Mouse (Mus musculus) MEL (cell line): ENCODE measurements around the gene Itfg1. TPM values are rescaled to one million over a fixed set of nuclear protein-coding genes. Genes with fewer than 3 reads are reported as not detected.

ENCODE experiments used
- DNase-seq: peaks from one replicate; pipeline ENCODE4 v3.0.0; 2011; ENCODE audit warnings: low read depth, low spot score
- H3K27ac ChIP-seq: 2 replicates; pipeline ENCODE4 v1.5.1; 2012; ENCODE audit warnings: low read depth, mild to moderate bottlenecking, control low read depth, low read length, moderate library complexity; ENCODE audit not compliant: control insufficient read depth
- H3K27me3 ChIP-seq, 2 experiments: fragments of 150-350 bp in 1 of 2; sonication (generic) in 1 of 2; 2 replicates each; pipeline ENCODE4 v1.6.1; 2012; ENCODE audit warnings: low read length in 2 of 2, mild to moderate bottlenecking in 2 of 2, improper control_type of control experiment in 1 of 2, moderate library complexity in 1 of 2; ENCODE audit not compliant: insufficient read depth in 2 of 2, control insufficient read depth in 1 of 2
- H3K36me3 ChIP-seq, 2 experiments: 2 replicates each; pipeline ENCODE4 v1.6.1; 2012 to 2014; ENCODE audit warnings: low read length in 2 of 2, improper control_type of control experiment in 1 of 2, inconsistent platforms in 1 of 2, mild to moderate bottlenecking in 1 of 2; ENCODE audit not compliant: insufficient read depth in 2 of 2, control insufficient read depth in 1 of 2
- H3K4me1 ChIP-seq, 2 experiments: fragments of 150-350 bp in 1 of 2; sonication (generic) in 1 of 2; 2 replicates each; pipeline ENCODE4 v1.6.1; 2012; ENCODE audit warnings: low read length in 2 of 2, improper control_type of control experiment in 1 of 2, mild to moderate bottlenecking in 1 of 2; ENCODE audit not compliant: insufficient read depth in 2 of 2, control insufficient read depth in 1 of 2
- H3K4me3 ChIP-seq, 2 experiments: fragments of 150-350 bp in 1 of 2; sonication (generic) in 1 of 2; 2 replicates each; pipeline ENCODE4 v1.5.1; 2012; ENCODE audit warnings: low read depth in 2 of 2, low read length in 2 of 2, mild to moderate bottlenecking in 2 of 2, moderate library complexity in 2 of 2, control low read depth in 1 of 2, improper control_type of control experiment in 1 of 2; ENCODE audit not compliant: control insufficient read depth in 1 of 2, insufficient read depth in 1 of 2
- H3K79me2 ChIP-seq: 2 replicates; pipeline ENCODE4 v1.6.1; 2012; ENCODE audit warnings: mild to moderate bottlenecking, low read length, moderate library complexity; ENCODE audit not compliant: control insufficient read depth, poor library complexity, insufficient read depth
- H3K9ac ChIP-seq: 2 replicates; pipeline ENCODE4 v1.6.1; 2012; ENCODE audit warnings: low read depth, mild to moderate bottlenecking, control low read depth, low read length, moderate library complexity; ENCODE audit not compliant: control insufficient read depth, poor library complexity, severe bottlenecking
- H3K9me3 ChIP-seq: fragments of 150-350 bp; sonication (generic); replicated peaks from 2 replicates; pipeline ENCODE4 v1.6.1; 2012; ENCODE audit warnings: mild to moderate bottlenecking, low read length, improper control_type of control experiment, moderate library complexity; ENCODE audit not compliant: insufficient read depth
- BHLHE40 ChIP-seq: IDR thresholded peaks from 2 replicates; pipeline ENCODE4 v1.6.1; 2012; ENCODE audit warnings: low read depth, mild to moderate bottlenecking, inconsistent platforms, low read length, improper control_type of control experiment, borderline replicate concordance
- CHD1 ChIP-seq: IDR thresholded peaks from 2 replicates; pipeline ENCODE4 v1.6.1; 2012; ENCODE audit warnings: low read depth, mild to moderate bottlenecking, inconsistent platforms, low read length, improper control_type of control experiment
- CHD2 ChIP-seq: IDR thresholded peaks from 2 replicates; pipeline ENCODE4 v1.6.1; 2011; ENCODE audit warnings: low read length, improper control_type of control experiment
- CTCF ChIP-seq, 3 experiments: IDR thresholded peaks in 2 of 3; conservative IDR thresholded peaks in 1 of 3; 2 replicates each; pipeline ENCODE4 v1.5.1; 2011 to 2012; ENCODE audit warnings: low read length in 3 of 3, low read depth in 2 of 3, mild to moderate bottlenecking in 2 of 3, improper control_type of control experiment in 1 of 3, inconsistent platforms in 1 of 3, mixed read lengths in 1 of 3, moderate library complexity in 1 of 3; ENCODE audit not compliant: control insufficient read depth in 1 of 3, insufficient read depth in 1 of 3, poor library complexity in 1 of 3, severe bottlenecking in 1 of 3
- E2F4 ChIP-seq: IDR thresholded peaks from 2 replicates; pipeline ENCODE4 v1.6.1; 2011; ENCODE audit warnings: low read depth, low read length, improper control_type of control experiment, borderline replicate concordance
- ELF1 ChIP-seq: IDR thresholded peaks from 2 replicates; pipeline ENCODE4 v1.6.1; 2014; ENCODE audit warnings: low read depth, mild to moderate bottlenecking, inconsistent platforms, low read length, improper control_type of control experiment, moderate library complexity
- EP300 ChIP-seq, 2 experiments: IDR thresholded peaks; 2 replicates each; pipeline ENCODE4 v1.6.1; 2011; ENCODE audit warnings: improper control_type of control experiment in 2 of 2, low read length in 2 of 2, low read depth in 1 of 2, mild to moderate bottlenecking in 1 of 2
- GABPA ChIP-seq: IDR thresholded peaks from 2 replicates; pipeline ENCODE4 v1.6.1; 2012; ENCODE audit warnings: low read depth, mild to moderate bottlenecking, inconsistent platforms, low read length, improper control_type of control experiment, moderate library complexity
- GATA1 ChIP-seq: IDR thresholded peaks from 2 replicates; pipeline ENCODE4 v1.6.1; 2011; ENCODE audit warnings: low read depth, low read length, improper control_type of control experiment
- HCFC1 ChIP-seq: IDR thresholded peaks from 2 replicates; pipeline ENCODE4 v1.6.1; 2012; ENCODE audit warnings: low read depth, mild to moderate bottlenecking, inconsistent platforms, low read length, improper control_type of control experiment, moderate library complexity
- JUND ChIP-seq: IDR thresholded peaks from 2 replicates; pipeline ENCODE4 v1.6.1; 2011; ENCODE audit warnings: low read depth, mild to moderate bottlenecking, improper control_type of control experiment, low read length
- KAT2A ChIP-seq: conservative IDR thresholded peaks from 2 replicates; pipeline ENCODE4 v1.6.1; 2012; ENCODE audit warnings: low read depth, low read length, improper control_type of control experiment, inconsistent platforms
- MAFK ChIP-seq: IDR thresholded peaks from 2 replicates; pipeline ENCODE4 v1.6.1; 2011; ENCODE audit warnings: low read depth, mild to moderate bottlenecking, low read length, improper control_type of control experiment, borderline replicate concordance
- MAX ChIP-seq: IDR thresholded peaks from 2 replicates; pipeline ENCODE4 v1.6.1; 2011; ENCODE audit warnings: low read length, improper control_type of control experiment
- MAZ ChIP-seq: IDR thresholded peaks from 2 replicates; pipeline ENCODE4 v1.6.1; 2012; ENCODE audit warnings: low read depth, mild to moderate bottlenecking, inconsistent platforms, low read length, improper control_type of control experiment
- MEF2A ChIP-seq: IDR thresholded peaks from 2 replicates; pipeline ENCODE4 v1.6.1; 2014; ENCODE audit warnings: low read depth, mild to moderate bottlenecking, inconsistent platforms, low read length, improper control_type of control experiment; ENCODE audit not compliant: poor library complexity, insufficient replicate concordance, severe bottlenecking; ENCODE audit errors: extremely low read depth
- MYB ChIP-seq: IDR thresholded peaks from 2 replicates; pipeline ENCODE4 v1.6.1; 2011; ENCODE audit warnings: mild to moderate bottlenecking, low read depth, low read length, improper control_type of control experiment
- MYC ChIP-seq: IDR thresholded peaks from 2 replicates; pipeline ENCODE4 v1.6.1; 2011; ENCODE audit warnings: low read depth, mild to moderate bottlenecking, low read length, improper control_type of control experiment, moderate library complexity
- NELFE ChIP-seq: IDR thresholded peaks from 2 replicates; pipeline ENCODE4 v1.6.1; 2011; ENCODE audit warnings: low read depth, low read length, improper control_type of control experiment
- NRF1 ChIP-seq: IDR thresholded peaks from 2 replicates; pipeline ENCODE4 v1.6.1; 2014; ENCODE audit warnings: low read depth, mild to moderate bottlenecking, inconsistent platforms, low read length, improper control_type of control experiment, moderate library complexity; ENCODE audit not compliant: poor library complexity, insufficient read depth, severe bottlenecking
- POLR2A ChIP-seq, 2 experiments: IDR thresholded peaks; 2 replicates each; pipeline ENCODE4 v1.6.1; 2011 to 2012; ENCODE audit warnings: low read length in 2 of 2, mild to moderate bottlenecking in 2 of 2, control low read depth in 1 of 2, improper control_type of control experiment in 1 of 2, low read depth in 1 of 2, moderate library complexity in 1 of 2; ENCODE audit not compliant: control insufficient read depth in 1 of 2, insufficient read depth in 1 of 2, poor library complexity in 1 of 2
- POLR2AphosphoS2 ChIP-seq: IDR thresholded peaks from 2 replicates; pipeline ENCODE4 v1.6.1; 2011; ENCODE audit warnings: low read length, improper control_type of control experiment
- POLR2AphosphoS5 ChIP-seq: IDR thresholded peaks from 2 replicates; pipeline ENCODE4 v1.6.1; 2012; ENCODE audit warnings: low read depth, borderline replicate concordance, mild to moderate bottlenecking, inconsistent platforms, low read length, moderate library complexity, mixed read lengths
- RCOR1 ChIP-seq: IDR thresholded peaks from 2 replicates; pipeline ENCODE4 v1.6.1; 2012; ENCODE audit warnings: low read depth, mild to moderate bottlenecking, inconsistent platforms, low read length, improper control_type of control experiment
- SIN3A ChIP-seq: IDR thresholded peaks from 2 replicates; pipeline ENCODE4 v1.6.1; 2012; ENCODE audit warnings: low read length, improper control_type of control experiment, inconsistent platforms
- SMC3 ChIP-seq: IDR thresholded peaks from 2 replicates; pipeline ENCODE4 v1.6.1; 2011; ENCODE audit warnings: low read depth, low read length, improper control_type of control experiment
- TAL1 ChIP-seq: IDR thresholded peaks from 2 replicates; pipeline ENCODE4 v1.6.1; 2012; ENCODE audit warnings: mild to moderate bottlenecking, inconsistent platforms, low read length, moderate library complexity, mixed read lengths
- TBP ChIP-seq: IDR thresholded peaks from 2 replicates; pipeline ENCODE4 v1.8.0; 2011; ENCODE audit warnings: low read depth, low read length, improper control_type of control experiment
- TCF12 ChIP-seq: IDR thresholded peaks from 2 replicates; pipeline ENCODE4 v1.6.1; 2014; ENCODE audit warnings: low read depth, mild to moderate bottlenecking, inconsistent platforms, low read length, improper control_type of control experiment, moderate library complexity
- UBTF ChIP-seq: IDR thresholded peaks from 2 replicates; pipeline ENCODE4 v1.6.1; 2012; ENCODE audit warnings: low read depth, mild to moderate bottlenecking, inconsistent platforms, low read length, improper control_type of control experiment, moderate library complexity, borderline replicate concordance; ENCODE audit not compliant: insufficient read depth
- USF1 ChIP-seq: IDR thresholded peaks from 2 replicates; pipeline ENCODE4 v1.6.1; 2014; ENCODE audit warnings: low read depth, mild to moderate bottlenecking, inconsistent platforms, low read length, improper control_type of control experiment, moderate library complexity
- USF2 ChIP-seq, 2 experiments: IDR thresholded peaks; 2 replicates each; pipeline ENCODE4 v1.6.1; 2011 to 2012; ENCODE audit warnings: improper control_type of control experiment in 2 of 2, low read length in 2 of 2, borderline replicate concordance in 1 of 2, inconsistent platforms in 1 of 2, low read depth in 1 of 2, mild to moderate bottlenecking in 1 of 2; ENCODE audit not compliant: insufficient read depth in 1 of 2
- ZC3H11A ChIP-seq: IDR thresholded peaks from 2 replicates; pipeline ENCODE4 v1.6.1; 2012; ENCODE audit warnings: low read depth, mild to moderate bottlenecking, inconsistent platforms, low read length, improper control_type of control experiment
- ZKSCAN1 ChIP-seq: IDR thresholded peaks from 2 replicates; pipeline ENCODE4 v1.6.1; 2012; ENCODE audit warnings: low read depth, mild to moderate bottlenecking, inconsistent platforms, low read length, improper control_type of control experiment, moderate library complexity
- ZMIZ1 ChIP-seq: IDR thresholded peaks from 2 replicates; pipeline ENCODE4 v1.6.1; 2012; ENCODE audit warnings: low read depth, mild to moderate bottlenecking, inconsistent platforms, low read length, improper control_type of control experiment, moderate library complexity
- ZNF384 ChIP-seq: IDR thresholded peaks from 2 replicates; pipeline ENCODE4 v1.6.1; 2012; ENCODE audit warnings: low read depth, mild to moderate bottlenecking, inconsistent platforms, low read length, improper control_type of control experiment
- polyA plus RNA-seq, 2 experiments: library from polyadenylated mRNA; stranded (reverse) in 1 of 2; unstranded in 1 of 2; fragments of >175 nt in 1 of 2; fragments of >200 nt in 1 of 2; gene quantifications; 2 replicates each; pipeline versions ENCODE4 v1.2.1 to v1.2.4; 2012; ENCODE audit warnings: low replicate concordance in 2 of 2, low read depth in 1 of 2; ENCODE audit not compliant: insufficient read length in 2 of 2, insufficient read depth in 1 of 2, missing spikeins in 1 of 2
- total RNA-seq: library from RNA; depleted of rRNA; stranded (reverse); fragments of 300-350 nt; gene quantifications from 2 replicates; pipeline ENCODE4 v1.2.3, GENCODE M21; 2012

The Itfg1 gene
- total and polyA plus RNA-seq, 3 experiments = 21.8 to 26.7 TPM; not detected in 1

DNA sequence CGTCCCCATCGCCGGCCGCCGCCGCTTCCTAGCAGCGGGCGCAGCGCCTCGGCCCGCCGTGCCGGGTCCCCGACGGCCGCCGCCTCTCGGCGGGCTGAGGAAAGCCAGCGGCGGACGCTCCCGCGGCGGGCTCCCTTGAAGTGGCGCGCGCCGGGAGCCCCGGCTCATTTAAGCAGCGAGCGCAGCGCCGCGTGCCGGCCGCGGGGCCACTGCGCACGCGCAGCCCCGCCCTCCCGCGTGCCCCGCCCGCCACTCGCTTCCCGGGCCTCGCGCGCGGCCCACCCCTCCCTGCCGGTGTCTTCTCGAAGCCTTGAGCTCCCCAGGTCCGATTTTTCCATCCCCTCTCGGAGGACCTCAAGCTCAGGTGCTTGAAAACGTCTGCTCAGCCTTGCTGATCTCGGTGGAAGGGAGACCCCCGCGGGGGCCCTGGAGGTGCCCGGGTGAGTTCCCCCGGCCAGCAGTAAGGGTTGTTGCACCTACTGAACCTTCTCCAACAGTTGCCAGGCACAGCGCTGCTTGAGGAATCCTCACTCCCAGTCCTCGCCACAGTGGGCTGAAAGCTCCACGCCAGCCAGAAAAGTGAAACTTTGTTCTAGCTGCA is 139.9 kb downstream of the Itfg1 start, which contains the start of gene Neto2:
Gene Neto2, minus strand, starts transcription at position 174 of the 601 bp plus-strand sequence.
- peaks cover 4 to 15% of the 10 kb centered on the region in 2 experiments; a peak in 3 of 4 replicates for H3K4me1 ChIP-seq
- no peaks in the 10 kb centered on the region for H3K27me3 ChIP-seq
- peaks cover 3% of the 10 kb centered on the region; the same call in 1 of the 2 replicates for H3K79me2 ChIP-seq
- H3K36me3 ChIP-seq = peaks cover 0 to 15% of the 10 kb centered on the region in 2 experiments; a peak in 2 of 4 replicates
- H3K9ac ChIP-seq = peak within 1 kb of the TSS; percentile 80
- DNase-seq = peak; percentile 72
- H3K4me3 ChIP-seq = peak within 1 kb of the TSS; percentile 52 to 89
- peak within 1 kb of the TSS; percentile 45; the same call in 1 of the 2 replicates for H3K27ac ChIP-seq
- no peaks in the 10 kb centered on the region for H3K9me3 ChIP-seq
- TF ChIP-seq MAZ (no peak), CHD2 (no peak), MEF2A (no peak), EP300 (IDR thresholded peaks at IDR 0.05; ENCODE audit: low read depth in 1 of 2, low read length in 2 of 2) (no peak), TCF12 (no peak), NRF1 (peak; percentile 75), JUND (no peak), TBP (no peak), USF1 (no peak), SMC3 (no peak), ZMIZ1 (0 out of 2 replicates have a peak, but pooled peaks have one; percentile 47), ELF1 (0 out of 2 replicates have a peak, but pooled peaks have one; percentile 6), MYC (no peak), MAX (peak; percentile 90), POLR2A (IDR thresholded peaks at IDR 0.05; ENCODE audit: control insufficient read depth in 1 of 2, insufficient read depth in 1 of 2, low read depth in 1 of 2, low read length in 2 of 2, poor library complexity in 1 of 2) (peak; percentile 71 to 79; a peak in 3 of 4 replicates), MAFK (no peak), POLR2AphosphoS2 (no peak), SIN3A (no peak), MYB (no peak), TAL1 (no peak), KAT2A (no peak), NELFE (peak; percentile 80), ZKSCAN1 (no peak), CHD1 (no peak), ZC3H11A (no peak), UBTF (0 out of 2 replicates have a peak, but pooled peaks have one; percentile 16), E2F4 (no peak), POLR2AphosphoS5 (no peak), USF2 (IDR thresholded peaks at IDR 0.05; ENCODE audit: borderline replicate concordance in 1 of 2, insufficient read depth in 1 of 2, low read depth in 1 of 2, low read length in 2 of 2) (no peak), GABPA (no peak), GATA1 (no peak), BHLHE40 (no peak; the same call in 1 of the 2 replicates), HCFC1 (no peak), CTCF (IDR thresholded peaks at IDR 0.05 in 2 of 3, conservative IDR thresholded peaks at IDR 0.05 in 1 of 3; ENCODE audit: control insufficient read depth in 1 of 3, insufficient read depth in 1 of 3, low read depth in 2 of 3, low read length in 3 of 3, poor library complexity in 1 of 3, severe bottlenecking in 1 of 3) (no peak), ZNF384 (no peak), RCOR1 (no peak)
